Mouse (Mus musculus) heart, postnatal 36 days (tissue): ENCODE data around the gene Actrt2. TPM values are rescaled to one million over a fixed set of nuclear protein-coding genes. Genes with fewer than 3 reads are reported as not detected.
A peak's percentile ranks its signal among the peaks of the same experiment; 100 is the strongest.

Experiments
- DNase-seq, 2 experiments: peaks; one replicate each; pipeline ENCODE4 v3.0.0; 2021 to 2022
- intact Hi-C: fragments of 180-260 bp; cut with DNase I; formaldehyde crosslinking; loops from one replicate; pipeline ENCODE4 v1.15.1; 2025
- total RNA-seq, 2 experiments: library from RNA; stranded (reverse); gene quantifications; 2 replicates each; pipeline ENCODE4 v1.2.3; 2021

The Actrt2 gene
- total RNA-seq, 2 experiments from 2014 or later: not detected

- intact Hi-C loops: no loop called here
- no peak for DNase-seq
Observed at GRCm38 (mm10) chr4:154640443-154641295, 27.0 kb downstream of the Actrt2 start.

- intact Hi-C loops: loop anchor here (2.0 to 5.0 kb wide), 2 partner anchors 98 to 139 kb away; no protein-coding TSS in a partner anchor
- no peak for DNase-seq
Observed at GRCm38 (mm10) chr4:154639591-154640442, 27.9 kb downstream of the Actrt2 start.

GRCm38 (mm10) chr4:154639126-154639525, 28.5 kb downstream of the Actrt2 start:
- intact Hi-C loops: loop anchor here (2.0 to 5.0 kb wide), 2 partner anchors 97 to 138 kb away; no protein-coding TSS in a partner anchor
- DNase-seq: peak; percentile 22 to 25

- DNase-seq: peak in 1 of 2 experiments; percentile 32
Observed at GRCm38 (mm10) chr4:154638320-154638886, 29.3 kb downstream of the Actrt2 start.

GRCm38 (mm10) chr4:154637468-154638319, 30.0 kb downstream of the Actrt2 start:
- intact Hi-C loops: loop anchor here (2.0 to 5.0 kb wide), 3 partner anchors 95 to 309 kb away; no protein-coding TSS in a partner anchor
- peak in 1 of 2 experiments; percentile 33 for DNase-seq

More at GRCm38 (mm10) chr4:154638320-154638886, 29.3 kb downstream of the Actrt2 start:
- intact Hi-C loops: loop anchor here (2.0 to 5.0 kb wide), 2 partner anchors 96 to 138 kb away; no protein-coding TSS in a partner anchor

GRCm38 (mm10) chr4:154636721-154637311, 30.9 kb downstream of the Actrt2 start, which contains the start of gene Prdm16:
TSS of gene Prdm16 (minus strand) at chr4:154636873.
- intact Hi-C loops: loop anchor here (2.0 to 5.0 kb wide), 2 partner anchors 95 to 308 kb away; no protein-coding TSS in a partner anchor
- DNase-seq: peak; percentile 48 to 72

GRCm38 (mm10) chr4:154636053-154636433, 31.6 kb downstream of the Actrt2 start:
- DNase-seq: peak; percentile 50 to 63
- intact Hi-C loops: loop anchor here (2.0 to 5.0 kb wide), 2 partner anchors 94 to 307 kb away; no protein-coding TSS in a partner anchor

GRCm38 (mm10) chr4:154635241-154636052, 32.2 kb downstream of the Actrt2 start:
- intact Hi-C loops: loop anchor here (2.0 to 5.0 kb wide), 3 partner anchors 93 to 307 kb away; no protein-coding TSS in a partner anchor
- peak; percentile 23 to 75 for DNase-seq

GRCm38 (mm10) chr4:154634470-154635240, 33.0 kb downstream of the Actrt2 start:
- intact Hi-C loops: loop anchor here (2.0 to 5.0 kb wide), 2 partner anchors 92 to 186 kb away; no protein-coding TSS in a partner anchor
- DNase-seq: peak; percentile 19 to 43

GRCm38 (mm10) chr4:154634001-154634400, 33.7 kb downstream of the Actrt2 start:
- DNase-seq: no peak
- intact Hi-C loops: loop anchor here (2.0 kb wide), 1 partner anchor 185 kb away; no protein-coding TSS in a partner anchor

GRCm38 (mm10) chr4:154632800-154633764, 34.6 kb downstream of the Actrt2 start:
- intact Hi-C loops: no loop called here
- DNase-seq: peak in 1 of 2 experiments; percentile 42

GRCm38 (mm10) chr4:154630763-154631162, 36.9 kb downstream of the Actrt2 start:
- DNase-seq: no peak
- intact Hi-C loops: no loop called here

- intact Hi-C loops: no loop called here
- no peak for DNase-seq
Observed at GRCm38 (mm10) chr4:154627419-154628142, 40.1 kb downstream of the Actrt2 start.

GRCm38 (mm10) chr4:154626282-154626681, 41.4 kb downstream of the Actrt2 start:
- intact Hi-C loops: no loop called here

GRCm38 (mm10) chr4:154625710-154626109, 42.0 kb downstream of the Actrt2 start:
- DNase-seq: no peak
- intact Hi-C loops: no loop called here

More at GRCm38 (mm10) chr4:154626282-154626681, 41.4 kb downstream of the Actrt2 start:
- DNase-seq: no peak
